Mouse (Mus musculus): ENCODE data around the gene Macrod2. TPM values are rescaled to one million over a fixed set of nuclear protein-coding genes. Genes with fewer than 3 reads are reported as not detected.

The Macrod2 gene
- total RNA-seq, 1 experiment from 2014 or later = 7.7 TPM

- 0 out of 4 replicates have a peak, but pooled peaks of 1 of the 2 experiments have one; percentile 30 for ATAC-seq (replicated peaks in 1 of 2; ENCODE audit: insufficient read depth in 1 of 2, low FRiP score in 2 of 2, low TSS enrichment in 1 of 2, low read depth in 1 of 2, poor library complexity in 2 of 2, severe bottlenecking in 2 of 2)
These were observed 1856.4 kb downstream of the Macrod2 start for GRCm38 (mm10) chr2:142251518-142251917.

DNA sequence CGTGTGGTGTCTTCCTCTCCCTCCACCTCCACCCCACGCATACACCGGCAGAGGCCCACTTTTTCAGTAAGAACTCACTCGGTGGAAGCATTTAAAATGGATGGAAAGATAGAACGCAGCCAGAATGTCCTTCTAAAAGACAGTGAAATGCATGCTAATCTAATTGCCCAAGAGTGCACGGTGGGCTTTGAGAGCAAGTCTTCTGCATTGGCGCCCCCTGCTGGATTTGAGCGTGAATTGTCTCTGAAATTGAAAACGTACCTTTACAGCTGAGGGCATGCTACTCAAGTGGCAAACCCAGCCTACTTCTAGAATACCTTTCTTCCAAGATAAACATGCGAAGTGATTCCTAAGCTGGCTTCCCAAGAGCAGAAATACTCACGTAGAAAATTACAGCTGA, 1858.8 kb downstream of the Macrod2 start:
- ATAC-seq (replicated peaks in 1 of 2; ENCODE audit: insufficient read depth in 1 of 2, low FRiP score in 2 of 2, low TSS enrichment in 1 of 2, low read depth in 1 of 2, poor library complexity in 2 of 2, severe bottlenecking in 2 of 2) = peak; percentile 86 to 89

DNA sequence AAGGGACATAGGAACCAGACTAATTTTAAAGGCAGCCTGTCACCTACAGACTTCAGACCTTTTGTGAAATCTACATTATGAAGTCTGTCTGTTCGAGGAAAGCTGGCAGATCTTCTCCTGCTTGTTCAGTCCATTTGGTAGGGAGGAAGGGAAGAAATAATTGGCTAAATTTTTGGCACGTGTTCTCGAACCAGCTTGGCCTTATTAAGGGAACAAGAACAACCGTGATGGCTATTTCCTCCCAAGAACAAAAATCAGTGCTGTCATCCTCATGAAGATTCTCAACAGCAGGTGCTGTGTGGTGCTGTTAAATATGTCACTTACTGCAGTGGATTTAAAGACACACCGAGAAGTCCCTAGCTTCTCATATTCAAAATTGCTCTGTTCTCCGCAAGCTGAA, 1859.5 kb downstream of the Macrod2 start:
- no peak for ATAC-seq (replicated peaks in 1 of 2; ENCODE audit: insufficient read depth in 1 of 2, low FRiP score in 2 of 2, low TSS enrichment in 1 of 2, low read depth in 1 of 2, poor library complexity in 2 of 2, severe bottlenecking in 2 of 2)

GRCm38 (mm10) chr2:142257501-142257900, 1862.4 kb downstream of the Macrod2 start:
- ATAC-seq (replicated peaks in 1 of 2; ENCODE audit: insufficient read depth in 1 of 2, low FRiP score in 2 of 2, low TSS enrichment in 1 of 2, low read depth in 1 of 2, poor library complexity in 2 of 2, severe bottlenecking in 2 of 2) = no peak

DNA sequence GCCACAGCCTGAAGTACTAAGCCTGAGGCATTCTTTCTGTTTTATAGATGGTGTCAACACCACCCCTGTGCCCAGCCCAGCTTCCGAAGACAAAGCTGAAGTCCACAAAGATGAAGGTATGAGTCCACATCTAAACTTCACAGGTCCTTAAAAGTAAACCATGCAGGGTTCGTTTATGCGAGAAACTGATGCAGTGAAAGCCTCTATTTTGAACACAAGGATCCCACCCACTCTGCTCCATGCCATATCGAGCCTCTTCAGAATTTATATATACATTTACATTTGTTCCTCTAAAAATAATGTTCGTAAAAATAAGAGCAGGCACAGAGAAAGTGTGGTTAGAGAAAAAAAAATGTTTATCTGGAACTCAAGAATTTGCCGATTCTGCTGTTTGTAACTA, 1865.9 kb downstream of the Macrod2 start:
- no peak for ATAC-seq (replicated peaks in 1 of 2; ENCODE audit: insufficient read depth in 1 of 2, low FRiP score in 2 of 2, low TSS enrichment in 1 of 2, low read depth in 1 of 2, poor library complexity in 2 of 2, severe bottlenecking in 2 of 2)

- ATAC-seq (replicated peaks in 1 of 2; ENCODE audit: insufficient read depth in 1 of 2, low FRiP score in 2 of 2, low TSS enrichment in 1 of 2, low read depth in 1 of 2, poor library complexity in 2 of 2, severe bottlenecking in 2 of 2) = no peak
These were observed 1869.6 kb downstream of the Macrod2 start for GRCm38 (mm10) chr2:142264697-142265096.

DNA sequence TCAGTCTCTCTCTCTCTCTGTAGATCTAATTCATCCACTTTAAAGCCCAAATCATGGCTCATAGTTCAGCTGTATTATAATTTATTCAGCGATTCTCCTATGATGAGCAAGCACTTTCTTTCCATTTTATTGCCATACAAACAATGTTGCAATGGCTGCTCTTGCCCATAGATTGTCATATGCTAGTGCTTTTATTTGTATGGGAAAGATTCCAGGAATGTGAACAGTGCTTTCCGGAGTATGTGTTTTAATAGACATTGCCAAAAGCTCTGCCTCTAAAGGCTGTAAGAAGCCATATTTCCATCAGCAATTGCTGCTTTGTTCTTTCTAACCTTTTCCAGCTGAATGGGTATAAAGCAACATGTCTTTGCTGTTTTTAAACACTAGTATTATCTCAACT, 1872.7 kb downstream of the Macrod2 start:
- ATAC-seq (replicated peaks in 1 of 2; ENCODE audit: insufficient read depth in 1 of 2, low FRiP score in 2 of 2, low TSS enrichment in 1 of 2, low read depth in 1 of 2, poor library complexity in 2 of 2, severe bottlenecking in 2 of 2) = no peak

DNA sequence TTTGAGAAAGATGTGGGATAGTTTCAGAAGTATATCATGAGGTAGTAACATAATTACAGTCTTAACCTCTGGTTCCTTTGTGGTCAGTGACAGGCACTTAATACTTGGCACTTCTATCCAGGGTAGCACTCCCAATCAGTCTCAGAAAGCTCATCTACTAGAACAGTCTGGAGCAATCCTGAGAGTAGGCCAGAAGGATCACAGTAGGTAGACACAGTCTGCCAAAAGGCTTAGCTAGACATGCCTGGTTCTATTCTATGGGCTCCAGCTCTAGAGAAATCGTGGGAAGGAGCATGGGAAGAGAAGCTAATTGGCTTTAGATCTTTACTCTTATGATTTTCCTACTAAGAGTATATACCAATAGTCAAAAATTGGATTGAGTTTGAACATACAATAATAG, 1891.7 kb downstream of the Macrod2 start:
- no peak for ATAC-seq (replicated peaks in 1 of 2; ENCODE audit: insufficient read depth in 1 of 2, low FRiP score in 2 of 2, low TSS enrichment in 1 of 2, low read depth in 1 of 2, poor library complexity in 2 of 2, severe bottlenecking in 2 of 2)

- ATAC-seq (replicated peaks in 1 of 2; ENCODE audit: insufficient read depth in 1 of 2, low FRiP score in 2 of 2, low TSS enrichment in 1 of 2, low read depth in 1 of 2, poor library complexity in 2 of 2, severe bottlenecking in 2 of 2) = no peak
These were observed 1899.7 kb downstream of the Macrod2 start for GRCm38 (mm10) chr2:142294831-142295230.

- ATAC-seq (replicated peaks in 1 of 2; ENCODE audit: insufficient read depth in 1 of 2, low FRiP score in 2 of 2, low TSS enrichment in 1 of 2, low read depth in 1 of 2, poor library complexity in 2 of 2, severe bottlenecking in 2 of 2) = no peak
These were observed 1908.2 kb downstream of the Macrod2 start for GRCm38 (mm10) chr2:142303098-142303911.

DNA sequence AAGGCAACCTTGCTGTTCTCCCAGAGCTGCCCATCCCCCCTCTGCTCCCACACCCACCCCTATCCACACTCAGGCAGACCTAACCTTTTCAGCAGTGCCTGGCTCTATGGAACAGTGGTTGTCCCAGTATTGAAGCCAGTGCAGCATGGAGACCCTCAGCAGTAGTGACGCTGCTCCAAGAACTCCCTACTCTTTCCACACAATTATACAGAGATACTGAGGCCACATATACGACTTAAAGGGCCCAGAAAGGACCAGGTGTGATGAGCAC, 1908.7 kb downstream of the Macrod2 start:
- ATAC-seq (replicated peaks in 1 of 2; ENCODE audit: insufficient read depth in 1 of 2, low FRiP score in 2 of 2, low TSS enrichment in 1 of 2, low read depth in 1 of 2, poor library complexity in 2 of 2, severe bottlenecking in 2 of 2) = no peak

- no peak for ATAC-seq (replicated peaks in 1 of 2; ENCODE audit: insufficient read depth in 1 of 2, low FRiP score in 2 of 2, low TSS enrichment in 1 of 2, low read depth in 1 of 2, poor library complexity in 2 of 2, severe bottlenecking in 2 of 2)
These were observed 1928.0 kb downstream of the Macrod2 start for GRCm38 (mm10) chr2:142323158-142323557.

DNA sequence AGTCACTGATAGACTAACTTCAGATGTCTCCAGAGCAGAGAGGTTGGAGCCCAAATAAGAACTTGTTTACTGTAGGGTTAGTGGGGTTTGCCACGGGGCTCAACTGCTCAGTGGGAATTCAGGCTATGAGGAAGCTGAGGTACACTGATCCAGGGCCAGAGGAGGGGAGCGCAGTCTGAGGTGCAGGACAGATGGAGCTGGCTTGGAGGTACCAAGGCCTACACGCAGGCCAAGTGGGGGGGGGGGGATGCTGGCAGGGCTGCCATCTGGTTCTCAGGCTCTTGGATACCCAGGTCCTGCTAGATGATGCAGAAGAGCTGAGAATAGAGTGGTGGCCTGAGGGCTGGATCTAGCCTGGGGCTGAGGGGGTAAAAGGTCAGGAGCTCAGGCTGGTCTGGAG, 1931.6 kb downstream of the Macrod2 start:
- ATAC-seq (replicated peaks in 1 of 2; ENCODE audit: insufficient read depth in 1 of 2, low FRiP score in 2 of 2, low TSS enrichment in 1 of 2, low read depth in 1 of 2, poor library complexity in 2 of 2, severe bottlenecking in 2 of 2) = no peak

- ATAC-seq (replicated peaks in 1 of 2; ENCODE audit: insufficient read depth in 1 of 2, low FRiP score in 2 of 2, low TSS enrichment in 1 of 2, low read depth in 1 of 2, poor library complexity in 2 of 2, severe bottlenecking in 2 of 2) = no peak
These were observed 1934.7 kb downstream of the Macrod2 start for GRCm38 (mm10) chr2:142329761-142330160.

GRCm38 (mm10) chr2:142334441-142335102, 1939.5 kb downstream of the Macrod2 start:
- no peak for ATAC-seq (replicated peaks in 1 of 2; ENCODE audit: insufficient read depth in 1 of 2, low FRiP score in 2 of 2, low TSS enrichment in 1 of 2, low read depth in 1 of 2, poor library complexity in 2 of 2, severe bottlenecking in 2 of 2)

DNA sequence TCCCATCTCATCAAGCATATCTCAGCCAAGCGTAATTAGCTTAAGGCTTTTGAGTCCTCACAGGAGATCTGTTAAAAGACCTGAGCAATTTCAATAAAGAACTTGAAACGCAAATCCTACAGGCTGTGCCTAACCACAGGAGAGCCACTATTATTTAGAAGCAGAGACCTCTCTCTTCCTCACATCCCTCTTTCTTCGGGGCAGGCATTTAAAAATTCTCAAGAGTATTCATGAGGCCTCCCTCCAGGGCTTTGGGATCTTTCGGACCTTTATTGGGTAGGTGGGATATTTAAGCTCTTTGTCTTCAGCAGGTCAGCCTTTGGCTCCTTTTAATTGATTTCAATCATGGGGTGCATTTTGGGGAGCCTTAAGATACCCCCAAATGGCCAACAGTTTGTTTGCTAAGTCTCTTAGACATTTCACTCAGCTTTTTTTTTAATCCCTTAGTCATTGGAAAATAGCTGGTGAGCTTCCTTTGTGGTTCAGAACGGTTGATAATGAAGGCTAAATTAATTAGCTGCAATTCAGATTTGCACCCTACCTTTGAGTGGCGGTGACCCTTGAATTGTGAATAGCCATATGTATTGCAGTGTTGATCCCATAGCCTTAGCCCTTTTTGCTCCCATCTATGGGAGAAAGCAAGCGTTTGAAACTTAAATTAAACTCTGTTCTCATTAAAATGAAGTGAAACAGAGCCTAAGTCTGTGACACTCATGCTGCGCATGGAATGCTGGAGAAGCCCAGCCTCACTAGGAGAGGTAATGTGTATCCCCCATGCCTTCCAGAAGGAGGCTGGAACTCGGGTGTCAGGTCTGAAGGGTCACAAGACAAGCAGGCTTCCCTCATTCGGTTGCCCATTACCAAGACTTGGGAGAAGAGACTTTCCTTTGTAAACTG, 1940.2 kb downstream of the Macrod2 start:
- ATAC-seq (replicated peaks in 1 of 2; ENCODE audit: insufficient read depth in 1 of 2, low FRiP score in 2 of 2, low TSS enrichment in 1 of 2, low read depth in 1 of 2, poor library complexity in 2 of 2, severe bottlenecking in 2 of 2) = no peak

DNA sequence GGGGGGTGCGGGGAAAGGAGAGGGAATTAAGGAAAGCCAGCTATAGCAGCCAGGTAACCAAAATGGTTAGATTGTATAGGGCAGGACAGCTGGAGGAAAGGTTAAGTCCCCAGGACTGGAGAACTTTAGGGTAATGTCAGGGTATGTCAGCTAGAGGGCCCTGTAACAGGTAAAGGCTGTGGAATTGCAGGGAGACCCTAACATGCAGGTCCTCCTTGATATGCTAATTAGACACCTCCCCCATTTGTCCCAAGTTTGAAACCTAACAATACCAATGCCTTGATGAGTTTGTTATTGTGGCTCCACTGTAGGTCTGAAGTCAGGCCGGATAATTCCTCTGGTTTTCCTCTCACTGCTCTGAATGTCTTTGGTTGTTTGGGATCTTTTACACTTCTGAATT, 1948.9 kb downstream of the Macrod2 start:
- ATAC-seq (replicated peaks in 1 of 2; ENCODE audit: insufficient read depth in 1 of 2, low FRiP score in 2 of 2, low TSS enrichment in 1 of 2, low read depth in 1 of 2, poor library complexity in 2 of 2, severe bottlenecking in 2 of 2) = no peak

GRCm38 (mm10) chr2:142344758-142345157, 1949.6 kb downstream of the Macrod2 start:
- no peak for ATAC-seq (replicated peaks in 1 of 2; ENCODE audit: insufficient read depth in 1 of 2, low FRiP score in 2 of 2, low TSS enrichment in 1 of 2, low read depth in 1 of 2, poor library complexity in 2 of 2, severe bottlenecking in 2 of 2)
